Mouse (Mus musculus) neural tube, embryonic 14.5 days (tissue): Measurements from ENCODE around the gene Stxbp3. TPM values are rescaled to one million over a fixed set of nuclear protein-coding genes. Genes with fewer than 3 reads are reported as not detected.
A peak's percentile ranks its signal among the peaks of the same experiment; 100 is the strongest.
"Not testable (repeated sequence)": the region's sequence is repeated elsewhere in the genome, so short reads cannot be mapped to it uniquely, and the experiment has no call there.

Experiments
- ATAC-seq: fragments of 200-750 bp; cut with Nextera tagmentation; 2 replicates; pipeline ENCODE4 v1.8.0; 2017; ENCODE audit warnings: low read depth, mild to moderate bottlenecking, moderate TSS enrichment, moderate library complexity
- H3K27ac ChIP-seq: fragments of 300-500 bp; sonication (generic); 2 replicates; pipeline ENCODE4 v1.5.1; 2014; ENCODE audit warnings: low read depth, mild to moderate bottlenecking, control low read depth, low read length, moderate library complexity, mixed read lengths
- H3K27me3 ChIP-seq: fragments of 300-500 bp; sonication (generic); 2 replicates; pipeline ENCODE4 v1.6.1; 2014; ENCODE audit warnings: low read length; ENCODE audit not compliant: control insufficient read depth, insufficient read depth
- H3K36me3 ChIP-seq: fragments of 300-500 bp; sonication (generic); 2 replicates; pipeline ENCODE4 v1.6.1; 2014; ENCODE audit warnings: low read length, mixed read lengths; ENCODE audit not compliant: control insufficient read depth, insufficient read depth
- H3K4me1 ChIP-seq: fragments of 300-500 bp; sonication (generic); 2 replicates; pipeline ENCODE4 v1.6.1; 2014; ENCODE audit warnings: low read length; ENCODE audit not compliant: control insufficient read depth, insufficient read depth
- H3K4me2 ChIP-seq: fragments of 300-500 bp; sonication (generic); 2 replicates; pipeline ENCODE4 v1.6.1; 2014; ENCODE audit warnings: mild to moderate bottlenecking, low read depth, low read length, control low read depth
- H3K4me3 ChIP-seq: fragments of 300-500 bp; sonication (generic); 2 replicates; pipeline ENCODE4 v1.5.1; 2014; ENCODE audit warnings: low read depth, low read length, control low read depth, mixed read lengths
- H3K9ac ChIP-seq: fragments of 300-500 bp; sonication (generic); replicated peaks from 2 replicates; pipeline ENCODE4 v1.6.1; 2014; ENCODE audit warnings: low read depth, mild to moderate bottlenecking, control low read depth, low read length, mixed read lengths
- H3K9me3 ChIP-seq: fragments of 300-500 bp; sonication (generic); 2 replicates; pipeline ENCODE4 v1.6.1; 2016; ENCODE audit warnings: low read length; ENCODE audit not compliant: control insufficient read depth
- WGBS: fragments of 180-500 bp; shearing (Covaris S2); extraction: QIAGEN DNeasy Blood & Tissue Kit; methylation state at CpG from one replicate; pipeline ENCODE4 v1.1.7; 2014; 5-methylcytosine and 5-hydroxymethylcytosine counted together
- polyA plus RNA-seq: library from polyadenylated mRNA; unstranded; fragments of >200 nt; fragmentation: Nextera tagmentation; extraction: Ambion mirVana; gene quantifications from 2 replicates; pipeline ENCODE4 v1.2.1, GENCODE M21; 2014

Gene Stxbp3
- 11.5 and 16.0 TPM in 2 replicates for polyA plus RNA-seq

- 1% methylated on average over 52 of the region's 56 CpGs for WGBS
- no peaks in the 10 kb centered on the region for H3K4me1 ChIP-seq
- H3K4me3 ChIP-seq: peak within 1 kb of the TSS; percentile 68
Measured at GRCm38 (mm10) chr3:108840000-108840715, at the start of gene Stxbp3. Gene Stxbp3, minus strand, starts transcription at chr3:108840526.

DNA sequence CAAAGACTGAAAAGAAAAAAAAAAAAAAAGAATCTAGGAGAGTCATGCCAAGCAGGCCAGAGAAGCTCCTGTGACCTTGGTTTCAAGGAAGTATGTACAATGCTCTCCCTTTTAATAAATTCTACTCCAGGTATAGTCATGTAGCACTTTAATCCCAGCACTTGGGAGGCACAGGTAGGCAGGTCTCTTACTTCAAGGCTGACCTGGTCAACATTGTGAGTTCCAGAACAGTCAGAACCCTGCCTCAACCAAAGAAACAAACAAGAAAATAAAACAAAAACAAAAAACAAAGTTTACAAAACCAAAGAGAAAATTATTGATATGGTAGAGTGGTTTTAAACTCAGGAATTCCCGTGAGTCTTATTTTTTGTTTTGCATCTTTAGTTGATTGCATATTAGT, 49.6 kb upstream of the Stxbp3 start, which contains the start of gene Fndc7:
Gene Fndc7 (minus strand): TSS at position 101 of the 400 bp plus-strand sequence.
- no peaks in the 10 kb centered on the region for H3K27me3 ChIP-seq
- H3K27ac ChIP-seq: no peak within 1 kb of the TSS
- H3K4me2 ChIP-seq: no peak within 1 kb of the TSS
- no peaks in the 10 kb centered on the region for H3K36me3 ChIP-seq
- no peak within 1 kb of the TSS for H3K4me3 ChIP-seq
- H3K4me1 ChIP-seq: no peaks in the 10 kb centered on the region
- H3K9me3 ChIP-seq: no peaks in the 10 kb centered on the region
- no peak for ATAC-seq
- H3K9ac ChIP-seq: no peak within 1 kb of the TSS
- WGBS: 96% methylated on average over 1 of the region's 1 CpGs

More at GRCm38 (mm10) chr3:108840000-108840715, at the start of gene Stxbp3:
- Histone ChIP-seq H3K27ac (peak within 1 kb of the TSS; percentile 66), H3K4me2 (peak within 1 kb of the TSS; percentile 72), H3K27me3 (no peaks in the 10 kb centered on the region), H3K9me3 (0 out of 2 replicates have a peak, but pooled peaks cover 2% of the 10 kb centered on the region), H3K36me3 (no peaks in the 10 kb centered on the region), H3K9ac (peak within 1 kb of the TSS; percentile 55)
- ATAC-seq: peak; percentile 96

- Histone ChIP-seq H3K27ac (no peak overlapping the region), H3K9ac (no peak overlapping the region), H3K9me3 (no peaks in the 10 kb centered on the region), H3K4me1 (no peaks in the 10 kb centered on the region), H3K36me3 (no peaks in the 10 kb centered on the region), H3K4me2 (no peak overlapping the region), H3K27me3 (no peaks in the 10 kb centered on the region), H3K4me3 (no peak overlapping the region)
- no peak for ATAC-seq
- 95% methylated on average over 3 of the region's 3 CpGs for WGBS
Measured at GRCm38 (mm10) chr3:108887618-108887975, 47.3 kb upstream of the Stxbp3 start.

- no peak overlapping the region for H3K27ac ChIP-seq
- no peak for ATAC-seq
- no peaks in the 10 kb centered on the region for H3K27me3 ChIP-seq
Measured at GRCm38 (mm10) chr3:108886934-108887617, 46.8 kb upstream of the Stxbp3 start.

GRCm38 (mm10) chr3:108885686-108886530, 45.6 kb upstream of the Stxbp3 start:
- no peak for ATAC-seq
- H3K27ac ChIP-seq: no peak overlapping the region

More at GRCm38 (mm10) chr3:108886934-108887617, 46.8 kb upstream of the Stxbp3 start:
- Histone ChIP-seq H3K36me3 (no peaks in the 10 kb centered on the region), H3K9me3 (no peaks in the 10 kb centered on the region), H3K4me1 (no peaks in the 10 kb centered on the region), H3K4me3 (no peak overlapping the region), H3K4me2 (no peak overlapping the region), H3K9ac (no peak overlapping the region)
- 72% methylated on average over 12 of the region's 12 CpGs for WGBS

DNA sequence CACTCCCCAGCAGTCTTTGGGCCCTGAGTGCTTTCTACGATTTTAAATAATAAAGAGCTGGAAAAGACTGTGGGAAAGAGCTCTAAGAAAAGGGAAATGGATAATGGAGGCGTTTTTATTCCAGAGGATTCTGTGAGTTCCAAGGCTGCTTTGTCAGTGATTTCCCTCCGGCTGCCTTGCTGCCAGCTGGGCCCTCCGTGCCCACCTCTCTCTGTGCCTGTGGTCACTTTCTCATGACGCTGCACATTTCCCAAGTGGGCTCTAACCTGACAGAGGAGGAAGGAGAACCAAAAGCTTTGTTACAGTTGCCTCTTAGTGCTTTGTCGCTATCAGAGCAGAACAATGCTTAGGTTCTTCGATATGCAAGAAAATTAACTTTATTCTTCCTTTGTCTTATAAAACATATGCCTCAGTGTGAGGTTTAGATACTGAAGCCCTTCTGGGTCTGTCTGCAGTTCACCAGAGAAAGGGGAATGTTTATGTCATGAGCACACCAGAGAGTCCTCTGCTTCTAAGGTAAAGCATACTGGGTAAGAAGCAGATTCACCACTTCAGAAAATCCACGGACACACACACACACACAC, 44.5 kb upstream of the Stxbp3 start:
- WGBS: 36% methylated on average over 8 of the region's 8 CpGs
- no peaks in the 10 kb centered on the region for H3K9me3 ChIP-seq
- H3K4me2 ChIP-seq: no peak overlapping the region
- no peaks in the 10 kb centered on the region for H3K36me3 ChIP-seq
- no peak overlapping the region for H3K27ac ChIP-seq
- H3K4me1 ChIP-seq: 0 out of 2 replicates have a peak, but pooled peaks cover 4% of the 10 kb centered on the region
- H3K4me3 ChIP-seq: no peak overlapping the region
- no peaks in the 10 kb centered on the region for H3K27me3 ChIP-seq
- no peak for ATAC-seq
- H3K9ac ChIP-seq: no peak overlapping the region

More at GRCm38 (mm10) chr3:108885686-108886530, 45.6 kb upstream of the Stxbp3 start:
- Histone ChIP-seq H3K27me3 (no peaks in the 10 kb centered on the region), H3K4me3 (no peak overlapping the region), H3K4me1 (0 out of 2 replicates have a peak, but pooled peaks cover 4% of the 10 kb centered on the region), H3K36me3 (no peaks in the 10 kb centered on the region), H3K4me2 (no peak overlapping the region), H3K9me3 (no peaks in the 10 kb centered on the region), H3K9ac (no peak overlapping the region)
- 39% methylated on average over 9 of the region's 9 CpGs for WGBS

- Histone ChIP-seq H3K9ac (no peak overlapping the region), H3K4me2 (no peak overlapping the region), H3K27me3 (no peaks in the 10 kb centered on the region), H3K9me3 (no peaks in the 10 kb centered on the region), H3K4me3 (no peak overlapping the region), H3K4me1 (0 out of 2 replicates have a peak, but pooled peaks cover 9% of the 10 kb centered on the region), H3K36me3 (no peaks in the 10 kb centered on the region), H3K27ac (no peak overlapping the region)
- ATAC-seq: no peak
- 69% methylated on average over 2 of the region's 2 CpGs for WGBS
Measured at GRCm38 (mm10) chr3:108883067-108883466, 42.7 kb upstream of the Stxbp3 start.

- H3K9ac ChIP-seq, H3K4me2 ChIP-seq, H3K9me3 ChIP-seq, H3K4me1 ChIP-seq, H3K4me3 ChIP-seq, H3K27ac ChIP-seq, H3K27me3 ChIP-seq, ATAC-seq, H3K36me3 ChIP-seq: not testable (repeated sequence)
- WGBS: 16% methylated on average over 4 of the region's 4 CpGs
Measured at GRCm38 (mm10) chr3:108881873-108882272, 41.5 kb upstream of the Stxbp3 start.
